Mouse (Mus musculus) embryonic facial prominence, embryonic 14.5 days (tissue): Measurements from ENCODE around the gene Shc4. TPM values are rescaled to one million over a fixed set of nuclear protein-coding genes. Genes with fewer than 3 reads are reported as not detected.

Experiments used
- ATAC-seq: fragments of 200-750 bp; cut with Nextera tagmentation; 2 replicates; pipeline ENCODE4 v1.8.0; 2017; ENCODE audit warnings: low read depth, moderate number of reproducible peaks, moderate TSS enrichment
- DNase-seq: peaks from one replicate; pipeline ENCODE4 v3.0.0-alpha.2; 2015; ENCODE audit warnings: low spot score
- H3K27ac ChIP-seq: fragments of 300-500 bp; sonication (generic); replicated peaks from 2 replicates; pipeline ENCODE4 v1.5.1; 2014; ENCODE audit warnings: low read depth, mild to moderate bottlenecking, low read length, moderate library complexity
- H3K27me3 ChIP-seq: fragments of 300-500 bp; sonication (generic); replicated peaks from 2 replicates; pipeline ENCODE4 v1.6.1; 2014; ENCODE audit warnings: low read length; ENCODE audit not compliant: control insufficient read depth, insufficient read depth
- H3K36me3 ChIP-seq: fragments of 300-500 bp; sonication (generic); 2 replicates; pipeline ENCODE4 v1.6.1; 2014; ENCODE audit warnings: low read length, mixed read lengths; ENCODE audit not compliant: control insufficient read depth, insufficient read depth
- H3K4me1 ChIP-seq: fragments of 300-500 bp; sonication (generic); 2 replicates; pipeline ENCODE4 v1.6.1; 2014; ENCODE audit warnings: antibody characterized with exemption, low read length; ENCODE audit not compliant: control insufficient read depth, insufficient read depth
- H3K4me2 ChIP-seq: fragments of 300-500 bp; sonication (generic); 2 replicates; pipeline ENCODE4 v1.6.1; 2014; ENCODE audit warnings: low read depth, mild to moderate bottlenecking, low read length, moderate library complexity, mixed read lengths
- H3K4me3 ChIP-seq: fragments of 300-500 bp; sonication (generic); 2 replicates; pipeline ENCODE4 v1.5.1; 2014; ENCODE audit warnings: low read depth, mild to moderate bottlenecking, low read length
- H3K9ac ChIP-seq: fragments of 300-500 bp; sonication (generic); 2 replicates; pipeline ENCODE4 v1.6.1; 2014; ENCODE audit warnings: low read depth, mild to moderate bottlenecking, low read length, moderate library complexity, mixed read lengths
- H3K9me3 ChIP-seq: fragments of 300-500 bp; sonication (generic); 2 replicates; pipeline ENCODE4 v1.6.1; 2016; ENCODE audit warnings: low read length; ENCODE audit not compliant: control insufficient read depth
- WGBS: fragments of 180-500 bp; shearing (Covaris S2); extraction: QIAGEN DNeasy Blood & Tissue Kit; methylation state at CpG from one replicate; pipeline ENCODE4 v1.1.7; 2014; 5-methylcytosine and 5-hydroxymethylcytosine counted together
- polyA plus RNA-seq: library from polyadenylated mRNA; unstranded; fragments of >200 nt; fragmentation: Nextera tagmentation; extraction: Ambion mirVana; gene quantifications from 2 replicates; pipeline ENCODE4 v1.2.1, GENCODE M21; 2014

Gene Shc4
- polyA plus RNA-seq, 1 experiment from 2014 or later: 1.3 TPM

GRCm38 (mm10) chr2:125620213-125620907, 103.6 kb downstream of the Shc4 start:
- Histone ChIP-seq H3K9me3 (no peaks in the 10 kb centered on the region), H3K4me2 (0 out of 2 replicates have a peak overlapping the region, but pooled peaks have one; percentile 23), H3K27ac (0 out of 2 replicates have a peak overlapping the region, but pooled peaks have one; percentile 3), H3K4me3 (no peak overlapping the region), H3K36me3 (peaks cover 44% of the 10 kb centered on the region), H3K4me1 (peaks cover 14% of the 10 kb centered on the region), H3K27me3 (no peaks in the 10 kb centered on the region), H3K9ac (no peak overlapping the region)
- DNase-seq (peak; percentile 83), ATAC-seq (peak; percentile 68)
- 40% methylated on average over 25 of the region's 25 CpGs for WGBS

- ATAC-seq: no peak
- WGBS: 79% methylated on average over 8 of the region's 8 CpGs
- no peak overlapping the region for H3K27ac ChIP-seq
- peaks cover 81% of the 10 kb centered on the region for H3K36me3 ChIP-seq
- no peak overlapping the region for H3K4me3 ChIP-seq
- H3K4me1 ChIP-seq: no peaks in the 10 kb centered on the region
- no peak overlapping the region for H3K9ac ChIP-seq
- H3K4me2 ChIP-seq: no peak overlapping the region
- no peaks in the 10 kb centered on the region for H3K27me3 ChIP-seq
- DNase-seq: no peak
- no peaks in the 10 kb centered on the region for H3K9me3 ChIP-seq
Measured at GRCm38 (mm10) chr2:125615858-125616424, 108.0 kb downstream of the Shc4 start.

DNA sequence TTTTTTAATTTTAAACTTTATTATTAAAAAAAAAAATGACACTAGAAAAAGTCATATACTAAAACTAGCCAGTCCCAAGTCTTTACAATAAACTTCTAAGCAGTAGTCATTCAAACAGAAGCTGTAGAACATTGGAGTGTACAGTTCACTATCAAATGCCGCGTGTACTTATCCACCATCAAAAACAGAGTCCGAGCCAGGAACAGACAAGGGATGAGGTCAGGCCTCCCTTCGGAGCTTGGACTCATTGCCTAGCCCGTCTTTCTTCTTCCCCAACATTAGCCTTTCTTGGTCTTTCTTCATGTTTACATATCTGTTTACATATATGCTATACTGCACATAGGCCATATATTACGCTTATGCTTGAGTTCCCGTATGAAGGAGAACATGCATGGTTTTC, 108.5 kb downstream of the Shc4 start:
- Histone ChIP-seq H3K36me3 (peaks cover 84% of the 10 kb centered on the region), H3K27ac (no peak overlapping the region), H3K27me3 (no peaks in the 10 kb centered on the region), H3K9ac (no peak overlapping the region), H3K9me3 (no peaks in the 10 kb centered on the region), H3K4me3 (no peak overlapping the region), H3K4me1 (no peaks in the 10 kb centered on the region), H3K4me2 (no peak overlapping the region)
- DNase-seq (no peak), ATAC-seq (no peak)
- WGBS: 94% methylated on average over 7 of the region's 7 CpGs

- peaks cover 52% of the 10 kb centered on the region for H3K36me3 ChIP-seq
- no peak for ATAC-seq
- no peaks in the 10 kb centered on the region for H3K4me1 ChIP-seq
- H3K9me3 ChIP-seq: no peaks in the 10 kb centered on the region
- 70% methylated on average over 17 of the region's 17 CpGs for WGBS
- no peak overlapping the region for H3K27ac ChIP-seq
- H3K9ac ChIP-seq: no peak overlapping the region
- H3K4me2 ChIP-seq: no peak overlapping the region
- DNase-seq: peak; percentile 62
- H3K4me3 ChIP-seq: no peak overlapping the region
- H3K27me3 ChIP-seq: no peaks in the 10 kb centered on the region
Measured at GRCm38 (mm10) chr2:125606220-125606845, 117.6 kb downstream of the Shc4 start.

DNA sequence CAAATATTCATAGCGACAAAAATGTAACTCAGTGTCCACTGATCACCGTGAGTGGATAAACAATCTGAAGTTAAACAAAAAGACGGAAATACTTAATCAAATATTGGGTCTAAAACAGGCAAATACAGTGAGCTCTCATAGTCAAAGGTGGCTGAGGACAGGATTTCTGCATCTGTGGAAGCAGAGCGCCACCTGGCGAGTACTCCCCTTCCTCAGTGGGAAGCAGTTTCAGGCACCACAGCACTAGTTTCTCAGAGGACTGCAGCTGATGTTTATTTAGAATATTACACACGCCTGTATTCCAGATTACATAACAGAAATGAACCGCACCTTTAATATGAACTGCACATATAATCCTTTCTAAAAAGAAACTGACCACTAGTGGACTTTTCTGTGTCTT, 119.3 kb downstream of the Shc4 start:
- H3K4me3 ChIP-seq: no peak overlapping the region
- H3K36me3 ChIP-seq: peaks cover 61% of the 10 kb centered on the region
- ATAC-seq: no peak
- H3K4me1 ChIP-seq: no peaks in the 10 kb centered on the region
- H3K27me3 ChIP-seq: no peaks in the 10 kb centered on the region
- DNase-seq: peak; percentile 72
- no peaks in the 10 kb centered on the region for H3K9me3 ChIP-seq
- WGBS: 66% methylated on average over 7 of the region's 7 CpGs
- H3K4me2 ChIP-seq: no peak overlapping the region
- no peak overlapping the region for H3K27ac ChIP-seq
- H3K9ac ChIP-seq: no peak overlapping the region

DNA sequence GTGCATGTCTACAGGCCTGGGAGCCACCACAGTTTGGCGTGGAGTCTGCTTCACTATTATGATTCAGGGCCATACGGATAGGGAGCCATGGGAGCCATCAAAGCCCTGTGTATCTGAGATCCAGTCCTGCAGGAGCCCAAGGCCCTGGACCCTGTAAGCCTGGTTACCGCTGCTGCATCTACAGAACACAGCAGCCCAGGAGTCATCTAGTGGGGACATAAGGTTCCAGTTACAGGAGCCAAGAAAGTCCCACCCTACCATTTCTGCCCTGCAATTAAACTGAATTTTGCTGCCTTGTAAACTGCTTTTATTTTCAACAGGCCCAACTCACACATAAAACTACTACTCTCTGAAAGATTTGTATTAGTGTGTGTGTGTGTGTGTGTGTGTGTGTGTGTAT, 121.0 kb downstream of the Shc4 start:
- DNase-seq: no peak
- Histone ChIP-seq H3K27me3 (no peaks in the 10 kb centered on the region), H3K9me3 (no peaks in the 10 kb centered on the region), H3K36me3 (peaks cover 61% of the 10 kb centered on the region), H3K27ac (no peak overlapping the region), H3K9ac (no peak overlapping the region), H3K4me3 (no peak overlapping the region), H3K4me2 (no peak overlapping the region), H3K4me1 (no peaks in the 10 kb centered on the region)
- ATAC-seq: no peak
- WGBS: 84% methylated on average over 3 of the region's 3 CpGs

DNA sequence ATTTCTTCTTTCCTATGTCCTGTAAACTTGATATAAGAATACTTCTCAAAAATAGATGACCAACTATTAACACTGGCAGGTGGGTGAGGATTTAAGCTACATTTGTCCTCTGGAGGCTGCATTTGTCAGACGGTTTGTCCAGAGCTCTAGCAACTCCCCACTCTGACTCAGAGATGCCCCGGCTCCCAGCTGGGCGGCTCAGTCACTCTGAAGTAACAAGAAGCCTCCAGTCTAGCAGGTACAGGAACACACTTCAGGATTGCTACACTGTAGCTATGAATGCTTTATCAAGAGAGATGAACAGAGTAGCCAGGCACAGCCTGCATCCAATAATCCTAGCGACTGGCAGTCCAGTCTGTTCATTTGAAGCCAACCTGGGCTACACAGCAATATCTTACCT, 125.0 kb downstream of the Shc4 start:
- peaks cover 73% of the 10 kb centered on the region for H3K36me3 ChIP-seq
- H3K4me1 ChIP-seq: no peaks in the 10 kb centered on the region
- no peak overlapping the region for H3K27ac ChIP-seq
- H3K9ac ChIP-seq: no peak overlapping the region
- DNase-seq (no peak), ATAC-seq (no peak)
- H3K4me3 ChIP-seq: no peak overlapping the region
- H3K4me2 ChIP-seq: no peak overlapping the region
- WGBS: 79% methylated on average over 4 of the region's 4 CpGs
- H3K27me3 ChIP-seq: no peaks in the 10 kb centered on the region
- no peaks in the 10 kb centered on the region for H3K9me3 ChIP-seq

GRCm38 (mm10) chr2:125598251-125598650, 125.7 kb downstream of the Shc4 start:
- Histone ChIP-seq H3K27me3 (no peaks in the 10 kb centered on the region), H3K4me2 (no peak overlapping the region), H3K4me1 (no peaks in the 10 kb centered on the region), H3K27ac (no peak overlapping the region), H3K9me3 (no peaks in the 10 kb centered on the region), H3K4me3 (no peak overlapping the region), H3K9ac (no peak overlapping the region), H3K36me3 (peaks cover 75% of the 10 kb centered on the region)
- ATAC-seq (no peak), DNase-seq (no peak)
- 66% methylated on average over 6 of the region's 6 CpGs for WGBS
